Mouse (Mus musculus): ENCODE measurements around the gene Sugp2. TPM values are rescaled to one million over a fixed set of nuclear protein-coding genes. Genes with fewer than 3 reads are reported as not detected.
"Not testable (repeated sequence)": the region's sequence is repeated elsewhere in the genome, so short reads cannot be mapped to it uniquely, and the experiment has no call there.

The Sugp2 gene
- total and polyA plus RNA-seq, 3 experiments, result 10.0 to 23.6 (median 20.1) TPM

DNA sequence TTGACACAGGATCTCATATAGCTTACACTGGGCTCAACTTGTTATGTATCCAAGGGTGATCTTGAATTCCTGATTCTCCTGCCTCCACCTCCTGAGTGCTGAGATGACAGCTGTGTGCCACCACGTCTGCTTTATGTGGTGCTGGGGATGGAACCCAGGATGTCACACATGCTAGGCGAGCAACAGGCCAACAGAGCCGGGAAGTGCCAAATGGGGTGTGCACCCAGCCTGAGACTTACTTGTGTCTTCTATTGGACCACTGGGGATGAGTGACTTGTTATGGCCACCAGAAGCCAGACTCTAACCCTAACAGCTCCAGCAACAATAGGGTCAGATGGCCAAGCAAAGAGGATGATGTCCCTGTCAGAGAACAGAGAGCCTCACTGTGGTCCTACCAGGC is 17.9 kb upstream of the Sugp2 start:
- dilution Hi-C loops (cut with MboI; ENCODE audit: extremely low pct_ligation_motif_present, extremely low pct_unique_long_range_greater_than_20kb, low sequenced_read_pairs); DNase-seq (ENCODE audit: extremely low read depth); H3K4me2 ChIP-seq (ENCODE audit: insufficient read depth, low read depth, poor library complexity, severe bottlenecking); H3K4me3 ChIP-seq (replicated peaks in 1 of 3; ENCODE audit: low read depth in 2 of 3, low read length in 2 of 3, poor library complexity in 1 of 3); H3K9me3 ChIP-seq (replicated peaks; ENCODE audit: low read length); H3K27ac ChIP-seq (ENCODE audit: insufficient read depth, low read depth); H3K27me3 ChIP-seq (replicated peaks); in situ Hi-C loops (cut with MboI; ENCODE audit: low pct_ligation_motif_present, low pct_unique_long_range_greater_than_20kb, low sequenced_read_pairs); H3K79me2 ChIP-seq (replicated peaks; ENCODE audit: control insufficient read depth, extremely low read depth, insufficient read depth, poor library complexity, severe bottlenecking); H3K9ac ChIP-seq (ENCODE audit: insufficient read depth, low read depth): not testable (repeated sequence)
- H3K36me3 ChIP-seq (replicated peaks in 1 of 2; ENCODE audit: control insufficient read depth in 1 of 2, insufficient read depth in 1 of 2, low read length in 1 of 2), result peaks cover 0 to 11% of the 10 kb centered on the region in 2 experiments
- H3K4me1 ChIP-seq (ENCODE audit: control insufficient read depth in 1 of 2, insufficient read depth in 2 of 2), result peaks cover 10 to 37% of the 10 kb centered on the region in 2 experiments

DNA sequence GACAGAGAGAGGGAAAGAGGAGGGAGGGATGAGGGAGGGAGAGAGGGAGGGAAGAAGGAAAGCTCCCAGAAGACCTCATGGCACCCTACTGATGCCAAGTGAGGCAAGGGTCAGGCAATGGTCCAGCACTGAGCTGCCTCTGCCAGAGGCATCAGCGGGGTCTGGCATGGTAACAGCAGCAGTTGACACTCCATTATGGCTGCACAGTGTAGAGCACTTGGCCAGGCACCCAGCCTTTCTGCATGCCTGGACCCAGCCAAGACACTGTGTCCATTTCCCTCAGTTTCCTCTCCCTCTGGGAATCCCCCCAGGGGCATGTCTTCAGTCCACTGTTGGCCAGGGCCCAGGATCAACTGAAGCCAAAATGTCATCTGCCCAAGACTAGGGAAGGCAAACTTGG is 17.5 kb upstream of the Sugp2 start:
- in situ Hi-C loops (cut with MboI; ENCODE audit: low pct_ligation_motif_present, low pct_unique_long_range_greater_than_20kb, low sequenced_read_pairs), result no loop called here

DNA sequence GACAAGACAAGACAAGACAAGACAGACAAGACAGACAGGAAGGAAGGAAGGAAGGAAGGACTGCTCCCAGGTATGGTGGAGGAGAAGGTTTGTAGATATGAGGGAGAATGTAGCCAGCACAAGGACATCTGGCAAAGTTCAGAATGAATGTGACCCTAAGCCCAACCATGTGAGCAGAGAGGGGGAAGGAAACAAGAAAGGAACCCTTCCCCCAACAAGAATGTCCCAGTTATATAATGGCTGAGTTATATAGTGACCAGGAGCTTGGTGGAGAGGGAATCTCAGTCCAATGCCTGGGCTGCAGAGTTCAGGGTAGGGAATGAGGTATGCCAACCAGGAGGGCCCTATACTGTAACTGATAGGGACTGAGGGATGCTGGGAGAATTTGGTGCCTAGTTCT is 16.6 kb upstream of the Sugp2 start:
- DNase-seq (ENCODE audit: extremely low read depth), result no peak
- Histone ChIP-seq H3K36me3 (replicated peaks in 1 of 2; ENCODE audit: control insufficient read depth in 1 of 2, insufficient read depth in 1 of 2, low read length in 1 of 2) (peaks cover 1 to 24% of the 10 kb centered on the region in 2 experiments), H3K27me3 (replicated peaks) (no peaks in the 10 kb centered on the region), H3K27ac (ENCODE audit: insufficient read depth, low read depth) (no peak overlapping the region), H3K4me2 (ENCODE audit: insufficient read depth, low read depth, poor library complexity, severe bottlenecking) (no peak overlapping the region), H3K4me1 (ENCODE audit: control insufficient read depth in 1 of 2, insufficient read depth in 2 of 2) (peaks cover 9 to 31% of the 10 kb centered on the region in 2 experiments), H3K9me3 (replicated peaks; ENCODE audit: low read length) (no peaks in the 10 kb centered on the region), H3K79me2 (replicated peaks; ENCODE audit: control insufficient read depth, extremely low read depth, insufficient read depth, poor library complexity, severe bottlenecking) (no peaks in the 10 kb centered on the region), H3K4me3 (replicated peaks in 1 of 3; ENCODE audit: low read depth in 2 of 3, low read length in 2 of 3, poor library complexity in 1 of 3) (no peak overlapping the region), H3K9ac (ENCODE audit: insufficient read depth, low read depth) (no peak overlapping the region)
- TF ChIP-seq SMC3 (IDR thresholded peaks at IDR 0.05; ENCODE audit: low read depth, low read length) (no peak), POLR2A (IDR thresholded peaks at IDR 0.05; ENCODE audit: low read depth, low read length) (no peak), CTCF (conservative IDR thresholded peaks at IDR 0.05 in 1 of 2, IDR thresholded peaks at IDR 0.05 in 1 of 2; ENCODE audit: low read depth in 2 of 2, low read length in 2 of 2) (no peak), MXI1 (IDR thresholded peaks at IDR 0.05; ENCODE audit: low read depth, low read length) (no peak), MYC (IDR thresholded peaks at IDR 0.05; ENCODE audit: low read depth, low read length) (no peak), UBTF (IDR thresholded peaks at IDR 0.05; ENCODE audit: low read depth, low read length) (no peak), TCF12 (IDR thresholded peaks at IDR 0.05; ENCODE audit: low read depth, low read length) (no peak), BHLHE40 (IDR thresholded peaks at IDR 0.05; ENCODE audit: low read depth, low read length) (no peak), HCFC1 (IDR thresholded peaks at IDR 0.05; ENCODE audit: low read depth, low read length) (no peak), GABPA (IDR thresholded peaks at IDR 0.05; ENCODE audit: insufficient replicate concordance, low read depth, low read length) (no peak), JUN (IDR thresholded peaks at IDR 0.05; ENCODE audit: insufficient read depth, low read depth, low read length) (no peak), E2F4 (IDR thresholded peaks at IDR 0.05; ENCODE audit: insufficient replicate concordance, low read depth, low read length) (no peak), RCOR1 (conservative IDR thresholded peaks at IDR 0.05; ENCODE audit: low read depth, low read length) (no peak)
- dilution Hi-C loops (cut with MboI; ENCODE audit: extremely low pct_ligation_motif_present, extremely low pct_unique_long_range_greater_than_20kb, low sequenced_read_pairs), result no loop called here
- in situ Hi-C loops (cut with MboI; ENCODE audit: low pct_ligation_motif_present, low pct_unique_long_range_greater_than_20kb, low sequenced_read_pairs), result no loop called here

More for the DNA sequence above, 17.5 kb upstream of the Sugp2 start:
- no peak overlapping the region for H3K27ac ChIP-seq (ENCODE audit: insufficient read depth, low read depth)
- no peaks in the 10 kb centered on the region for H3K79me2 ChIP-seq (replicated peaks; ENCODE audit: control insufficient read depth, extremely low read depth, insufficient read depth, poor library complexity, severe bottlenecking)
- H3K4me3 ChIP-seq (replicated peaks in 1 of 3; ENCODE audit: low read depth in 2 of 3, low read length in 2 of 3, poor library complexity in 1 of 3), result no peak overlapping the region
- dilution Hi-C loops (cut with MboI; ENCODE audit: extremely low pct_ligation_motif_present, extremely low pct_unique_long_range_greater_than_20kb, low sequenced_read_pairs), result no loop called here
- TF ChIP-seq UBTF (IDR thresholded peaks at IDR 0.05; ENCODE audit: low read depth, low read length) (no peak), KAT2A (IDR thresholded peaks at IDR 0.05; ENCODE audit: insufficient replicate concordance, low read length) (no peak), POLR2AphosphoS2 (IDR thresholded peaks at IDR 0.05; ENCODE audit: low read depth, low read length) (no peak), ZC3H11A (IDR thresholded peaks at IDR 0.05; ENCODE audit: low read depth, low read length) (no peak)
- no peak overlapping the region for H3K4me2 ChIP-seq (ENCODE audit: insufficient read depth, low read depth, poor library complexity, severe bottlenecking)
- no peak for DNase-seq (ENCODE audit: extremely low read depth)
- H3K9me3 ChIP-seq (replicated peaks; ENCODE audit: low read length), result no peaks in the 10 kb centered on the region
- H3K9ac ChIP-seq (ENCODE audit: insufficient read depth, low read depth), result no peak overlapping the region
- peaks cover 9 to 33% of the 10 kb centered on the region in 2 experiments for H3K4me1 ChIP-seq (ENCODE audit: control insufficient read depth in 1 of 2, insufficient read depth in 2 of 2)
- H3K27me3 ChIP-seq (replicated peaks), result no peaks in the 10 kb centered on the region
- H3K36me3 ChIP-seq (replicated peaks in 1 of 2; ENCODE audit: control insufficient read depth in 1 of 2, insufficient read depth in 1 of 2, low read length in 1 of 2), result peaks cover 0 to 15% of the 10 kb centered on the region in 2 experiments

All from CH12.LX (cell line).